Mouse (Mus musculus) forebrain, embryonic 11.5 days (tissue): ENCODE measurements at regions not wholly inside any gene's neighbourhood (a gene's known extent, or its start where the extent isn't known, plus 50 kb on each side); places are given as distances from the start of the nearest gene placed in this dataset.

Source experiments
- ATAC-seq: fragments of 200-750 bp; cut with Nextera tagmentation; replicated peaks from 2 replicates; pipeline ENCODE4 v1.8.0; 2017; ENCODE audit warnings: moderate TSS enrichment; ENCODE audit not compliant: low FRiP score
- DNase-seq: peaks from one replicate; pipeline ENCODE4 v3.0.0-alpha.2; 2017; ENCODE audit warnings: low spot score
- H3K27ac ChIP-seq: fragments of 300-500 bp; sonication (generic); 2 replicates; pipeline ENCODE4 v1.5.1; 2014; ENCODE audit warnings: low read depth, low read length
- H3K27me3 ChIP-seq: fragments of 300-500 bp; sonication (generic); 2 replicates; pipeline ENCODE4 v1.6.1; 2014; ENCODE audit warnings: mild to moderate bottlenecking, low read length, mixed read lengths; ENCODE audit not compliant: control insufficient read depth, insufficient read depth
- H3K36me3 ChIP-seq: fragments of 300-500 bp; sonication (generic); 2 replicates; pipeline ENCODE4 v1.6.1; 2014; ENCODE audit warnings: mild to moderate bottlenecking, low read length, moderate library complexity, mixed read lengths; ENCODE audit not compliant: control insufficient read depth, insufficient read depth
- H3K4me1 ChIP-seq: fragments of 300-500 bp; sonication (generic); replicated peaks from 2 replicates; pipeline ENCODE4 v1.6.1; 2014; ENCODE audit warnings: low read length, mixed read lengths; ENCODE audit not compliant: control insufficient read depth, insufficient read depth
- H3K4me2 ChIP-seq: fragments of 300-500 bp; sonication (generic); 2 replicates; pipeline ENCODE4 v1.6.1; 2014; ENCODE audit warnings: low read depth, mild to moderate bottlenecking, low read length, moderate library complexity, mixed read lengths; ENCODE audit not compliant: severe bottlenecking
- H3K4me3 ChIP-seq: fragments of 300-500 bp; sonication (generic); 2 replicates; pipeline ENCODE4 v1.5.1; 2014; ENCODE audit warnings: low read depth, low read length
- H3K9ac ChIP-seq: fragments of 300-500 bp; sonication (generic); 2 replicates; pipeline ENCODE4 v1.6.1; 2014; ENCODE audit warnings: low read length
- H3K9me3 ChIP-seq: fragments of 300-500 bp; sonication (generic); 2 replicates; pipeline ENCODE4 v1.6.1; 2016; ENCODE audit warnings: low read length, mixed read lengths; ENCODE audit not compliant: control insufficient read depth
- WGBS: fragments of 180-500 bp; shearing (Covaris S2); extraction: QIAGEN DNeasy Blood & Tissue Kit; methylation state at CpG from one replicate; pipeline ENCODE4 v1.1.7; 2014; 5-methylcytosine and 5-hydroxymethylcytosine counted together

GRCm38 (mm10) chr5:119047581-119047980 is 487.1 kb downstream of the Med13l start:
- Histone ChIP-seq H3K9ac (no peak overlapping the region), H3K27ac (no peak overlapping the region), H3K4me1 (no peaks in the 10 kb centered on the region), H3K4me3 (no peak overlapping the region), H3K4me2 (no peak overlapping the region), H3K27me3 (no peaks in the 10 kb centered on the region), H3K9me3 (no peaks in the 10 kb centered on the region), H3K36me3 (no peaks in the 10 kb centered on the region)
- 51% methylated on average over 4 of the region's 4 CpGs for WGBS
- DNase-seq (no peak), ATAC-seq (no peak)

GRCm38 (mm10) chr5:119052354-119052996 is 492.0 kb downstream of the Med13l start:
- peaks cover 2% of the 10 kb centered on the region; the same call in 1 of the 2 replicates for H3K27me3 ChIP-seq
- H3K4me1 ChIP-seq: peaks cover 4% of the 10 kb centered on the region; the same call in 1 of the 2 replicates
- H3K4me2 ChIP-seq: no peak overlapping the region
- DNase-seq (no peak), ATAC-seq (no peak)
- no peaks in the 10 kb centered on the region for H3K36me3 ChIP-seq
- H3K9ac ChIP-seq: no peak overlapping the region
- no peaks in the 10 kb centered on the region for H3K9me3 ChIP-seq
- WGBS: 75% methylated on average over 11 of the region's 11 CpGs
- no peak overlapping the region for H3K27ac ChIP-seq
- H3K4me3 ChIP-seq: no peak overlapping the region

GRCm38 (mm10) chr5:119053738-119054137 is 493.3 kb downstream of the Med13l start:
- Histone ChIP-seq H3K9ac (no peak overlapping the region), H3K36me3 (no peaks in the 10 kb centered on the region), H3K4me3 (no peak overlapping the region), H3K9me3 (no peaks in the 10 kb centered on the region), H3K27me3 (peaks cover 2% of the 10 kb centered on the region; the same call in 1 of the 2 replicates), H3K4me2 (no peak overlapping the region), H3K4me1 (peaks cover 4% of the 10 kb centered on the region; the same call in 1 of the 2 replicates), H3K27ac (no peak overlapping the region)
- WGBS: 83% methylated on average over 8 of the region's 8 CpGs
- DNase-seq (no peak), ATAC-seq (no peak)

GRCm38 (mm10) chr5:119054393-119054792 is 493.9 kb downstream of the Med13l start:
- DNase-seq: no peak
- H3K9me3 ChIP-seq: no peaks in the 10 kb centered on the region
- H3K4me1 ChIP-seq: peaks cover 4% of the 10 kb centered on the region; the same call in 1 of the 2 replicates
- WGBS: 55% methylated on average over 6 of the region's 6 CpGs
- ATAC-seq: no peak
- H3K4me2 ChIP-seq: no peak overlapping the region
- no peak overlapping the region for H3K27ac ChIP-seq
- no peak overlapping the region for H3K4me3 ChIP-seq
- peaks cover 2% of the 10 kb centered on the region; the same call in 1 of the 2 replicates for H3K27me3 ChIP-seq
- no peaks in the 10 kb centered on the region for H3K36me3 ChIP-seq
- no peak overlapping the region for H3K9ac ChIP-seq

GRCm38 (mm10) chr5:119055430-119055829 is 495.0 kb downstream of the Med13l start:
- Histone ChIP-seq H3K27me3 (peaks cover 2% of the 10 kb centered on the region; the same call in 1 of the 2 replicates), H3K27ac (no peak overlapping the region), H3K4me3 (no peak overlapping the region), H3K4me1 (peaks cover 4% of the 10 kb centered on the region; the same call in 1 of the 2 replicates), H3K4me2 (peak overlapping the region; percentile 24; the same call in 1 of the 2 replicates), H3K9ac (no peak overlapping the region), H3K36me3 (no peaks in the 10 kb centered on the region), H3K9me3 (no peaks in the 10 kb centered on the region)
- ATAC-seq (no peak), DNase-seq (peak; percentile 61)
- under 1% methylated on average over 12 of the region's 12 CpGs for WGBS

GRCm38 (mm10) chr5:119057813-119058212 is 497.3 kb downstream of the Med13l start:
- no peak for DNase-seq
- H3K4me2 ChIP-seq: no peak overlapping the region
- H3K27me3 ChIP-seq: peaks cover 2% of the 10 kb centered on the region; the same call in 1 of the 2 replicates
- H3K9me3 ChIP-seq: no peaks in the 10 kb centered on the region
- H3K4me3 ChIP-seq: no peak overlapping the region
- H3K4me1 ChIP-seq: peaks cover 4% of the 10 kb centered on the region; the same call in 1 of the 2 replicates
- WGBS: 88% methylated on average over 4 of the region's 4 CpGs
- no peak for ATAC-seq
- H3K27ac ChIP-seq: no peak overlapping the region
- H3K9ac ChIP-seq: no peak overlapping the region
- H3K36me3 ChIP-seq: no peaks in the 10 kb centered on the region

- Histone ChIP-seq H3K4me2 (no peak overlapping the region), H3K27ac (no peak overlapping the region), H3K4me1 (peaks cover 4% of the 10 kb centered on the region; the same call in 1 of the 2 replicates), H3K4me3 (no peak overlapping the region), H3K9me3 (no peaks in the 10 kb centered on the region), H3K36me3 (no peaks in the 10 kb centered on the region), H3K27me3 (peaks cover 2% of the 10 kb centered on the region; the same call in 1 of the 2 replicates), H3K9ac (no peak overlapping the region)
- DNase-seq (no peak), ATAC-seq (no peak)
- WGBS: 68% methylated on average over 10 of the region's 10 CpGs
These were observed 497.9 kb downstream of the Med13l start for GRCm38 (mm10) chr5:119058231-119058851.

GRCm38 (mm10) chr5:119059223-119059622 is 498.7 kb downstream of the Med13l start:
- H3K4me1 ChIP-seq: peaks cover 4% of the 10 kb centered on the region; the same call in 1 of the 2 replicates
- no peaks in the 10 kb centered on the region for H3K9me3 ChIP-seq
- no peak for ATAC-seq
- H3K36me3 ChIP-seq: no peaks in the 10 kb centered on the region
- H3K4me2 ChIP-seq: no peak overlapping the region
- no peak overlapping the region for H3K4me3 ChIP-seq
- no peak overlapping the region for H3K9ac ChIP-seq
- DNase-seq: no peak
- H3K27me3 ChIP-seq: peaks cover 2% of the 10 kb centered on the region; the same call in 1 of the 2 replicates
- no peak overlapping the region for H3K27ac ChIP-seq
- WGBS: 88% methylated on average over 2 of the region's 2 CpGs
